In the genomic region with DNA sequence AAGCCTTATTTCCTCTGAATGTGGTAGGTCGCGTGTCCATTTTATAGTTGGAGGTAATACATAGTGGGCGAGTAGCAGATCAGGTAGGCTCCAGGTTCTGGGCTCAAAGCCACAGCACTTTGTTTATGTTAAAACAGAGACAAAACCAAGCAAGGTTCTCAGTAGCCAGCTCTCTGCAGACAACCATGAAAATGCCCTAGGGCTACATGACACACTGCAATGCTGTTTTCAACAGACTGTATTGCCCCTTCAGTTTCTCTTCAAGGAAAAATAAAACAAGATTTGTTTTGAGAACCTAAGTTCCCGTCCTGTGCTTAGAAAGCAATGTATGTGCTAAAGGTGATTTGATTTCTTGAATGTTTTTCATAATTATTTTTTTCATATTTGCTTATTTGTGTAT, we compare ENCODE assay signal across 24 mouse cellular contexts.
"Had no signal": no experiment of that assay in that cellular context is flagged by ENCODE, and none has a peak within 500 bp of the region (broad histone marks: within the 10 kb centered on the region; RNA-seq: fewer than 3 reads in every experiment).

No protein-coding gene starts in this region.

- H3K4me1 ChIP-seq: heart, embryonic 13.5 days; heart, embryonic 15.5 days; hindbrain, embryonic 13.5 days; hindbrain, embryonic 15.5 days; intestine, embryonic 15.5 days; kidney, embryonic 15.5 days; limb, embryonic 13.5 days; limb, embryonic 15.5 days; liver, embryonic 12.5 days had no signal

- H3K27ac ChIP-seq: gastrocnemius, adult 2 months; heart, embryonic 13.5 days; heart, embryonic 15.5 days; hindbrain, embryonic 13.5 days; hindbrain, embryonic 15.5 days; hindbrain, postnatal 0 days; intestine, embryonic 15.5 days; kidney, embryonic 15.5 days; kidney, postnatal 0 days; limb, embryonic 13.5 days; limb, embryonic 15.5 days; liver, embryonic 12.5 days; liver, embryonic 14.5 days had no signal

- DNase-seq: gastrocnemius, adult 2 months; gastrocnemius, postnatal 10 days; gastrocnemius, postnatal 25 days; heart, adult 18-20 months; heart, postnatal 14 days; heart, postnatal 36 days; kidney, adult 18-20 months; kidney, adult 9 months; kidney, postnatal 36 days; layer of hippocampus, adult 9-11 months; layer of hippocampus, postnatal 36 days; left cerebral cortex, postnatal 4 days had no signal

- H3K36me3 ChIP-seq: heart, embryonic 13.5 days; heart, embryonic 15.5 days; hindbrain, embryonic 13.5 days; hindbrain, embryonic 15.5 days; kidney, embryonic 15.5 days; limb, embryonic 13.5 days; limb, embryonic 15.5 days; liver, embryonic 12.5 days had no signal

- H3K27me3 ChIP-seq: heart, embryonic 13.5 days; heart, embryonic 15.5 days; hindbrain, embryonic 13.5 days; hindbrain, embryonic 15.5 days; intestine, embryonic 15.5 days; kidney, embryonic 15.5 days; limb, embryonic 13.5 days; limb, embryonic 15.5 days; liver, embryonic 12.5 days had no signal

- H3K4me3 ChIP-seq: gastrocnemius, adult 2 months; heart, embryonic 13.5 days; heart, embryonic 15.5 days; hindbrain, embryonic 13.5 days; hindbrain, embryonic 15.5 days; intestine, embryonic 15.5 days; kidney, embryonic 15.5 days; limb, embryonic 13.5 days; limb, embryonic 15.5 days; liver, embryonic 12.5 days had no signal
